Mouse (Mus musculus) right cerebral cortex, postnatal 10 days (tissue): Measurements from ENCODE around the gene Gsc.
A peak's percentile ranks its signal among the peaks of the same experiment; 100 is the strongest.

Experiments used
- DNase-seq, 2 experiments: peaks; one replicate each; pipeline ENCODE4 v3.0.0; 2021; ENCODE audit warnings: low spot score in 2 of 2

Gsc gene

DNA sequence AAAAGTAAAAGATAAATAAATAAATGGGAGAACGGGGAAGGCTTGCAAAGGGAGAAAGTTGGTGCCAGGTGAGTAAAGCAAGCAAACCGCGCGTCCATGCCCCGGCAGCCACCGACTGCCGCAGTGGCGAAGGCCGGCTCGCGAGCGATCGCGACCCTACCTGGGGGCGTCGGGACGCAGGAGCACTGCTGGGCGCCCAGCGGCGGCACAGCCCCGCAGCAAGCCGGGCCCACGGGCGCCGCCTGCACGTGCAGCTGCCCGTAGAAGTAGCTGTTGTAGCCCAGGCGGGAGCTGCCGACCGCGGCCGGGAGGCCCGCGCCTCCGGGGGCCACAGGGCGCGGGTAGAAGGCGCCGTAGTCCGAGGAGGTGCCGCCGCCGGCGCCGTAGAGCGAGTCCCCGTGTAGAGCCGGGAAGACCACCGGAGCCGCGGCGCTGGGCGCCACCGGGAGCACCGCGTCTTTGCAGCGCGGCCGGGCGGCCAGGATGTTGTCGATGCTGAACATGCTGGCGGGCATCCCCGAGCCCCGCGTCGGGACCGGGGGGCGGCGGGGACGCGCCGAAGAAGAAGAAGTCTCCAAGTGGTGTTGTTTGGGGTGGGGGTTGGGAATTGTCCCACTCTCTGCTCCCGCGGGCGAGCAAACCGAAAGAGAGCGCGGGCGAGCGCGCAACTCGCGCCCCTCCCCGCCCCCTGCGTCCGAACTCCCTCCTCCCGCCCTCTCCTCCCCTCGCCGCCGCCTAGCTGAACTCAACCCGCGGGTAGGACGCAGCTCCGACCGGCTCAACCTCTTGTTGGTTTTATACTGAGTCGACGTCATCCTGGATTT is at the start of gene Gsc:
Gene Gsc, minus strand, starts transcription at position 730 of the 824 bp plus-strand sequence.
- peak in 1 of 2 experiments; percentile 23 for DNase-seq

DNA sequence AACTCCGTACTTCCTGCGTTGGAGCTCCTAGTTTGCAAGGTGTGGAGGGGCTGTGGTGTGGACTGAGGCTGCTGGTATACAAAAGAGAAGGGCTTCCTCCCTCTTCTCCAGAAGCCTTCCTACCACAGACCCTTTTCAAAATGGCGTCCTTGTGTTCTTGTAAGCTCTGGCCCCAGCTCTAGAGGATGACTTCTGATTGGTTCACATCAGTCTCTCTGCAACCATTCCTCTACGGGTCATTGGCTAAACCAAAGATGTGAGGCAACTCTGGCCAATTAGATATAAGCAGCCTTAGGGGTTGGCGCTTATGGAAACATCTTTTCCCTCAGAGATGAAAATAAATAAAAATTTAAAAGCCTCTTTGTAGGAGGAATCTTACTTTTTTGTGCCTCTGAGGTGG is 46.6 kb upstream of the Gsc start:
- no peak for DNase-seq

DNA sequence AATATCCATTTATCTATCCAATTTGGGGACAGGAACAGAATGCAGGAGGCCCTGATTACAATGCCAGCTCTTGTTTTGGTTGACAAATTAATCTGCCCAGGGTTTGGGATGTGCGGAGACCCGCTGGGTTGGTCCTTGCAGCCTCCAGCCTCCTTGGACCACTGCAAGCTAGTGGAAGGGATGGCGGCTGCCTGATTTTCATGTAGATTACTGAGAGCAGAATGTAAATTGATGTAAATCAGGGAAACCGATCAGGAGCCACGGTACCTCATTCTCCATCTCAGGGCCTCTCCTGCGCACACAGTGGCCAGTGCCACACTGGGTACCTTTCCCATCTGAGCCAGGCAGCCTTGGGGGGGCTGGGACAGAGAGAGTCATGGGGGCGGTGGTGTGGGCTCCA is 34.8 kb upstream of the Gsc start:
- no peak for DNase-seq

DNA sequence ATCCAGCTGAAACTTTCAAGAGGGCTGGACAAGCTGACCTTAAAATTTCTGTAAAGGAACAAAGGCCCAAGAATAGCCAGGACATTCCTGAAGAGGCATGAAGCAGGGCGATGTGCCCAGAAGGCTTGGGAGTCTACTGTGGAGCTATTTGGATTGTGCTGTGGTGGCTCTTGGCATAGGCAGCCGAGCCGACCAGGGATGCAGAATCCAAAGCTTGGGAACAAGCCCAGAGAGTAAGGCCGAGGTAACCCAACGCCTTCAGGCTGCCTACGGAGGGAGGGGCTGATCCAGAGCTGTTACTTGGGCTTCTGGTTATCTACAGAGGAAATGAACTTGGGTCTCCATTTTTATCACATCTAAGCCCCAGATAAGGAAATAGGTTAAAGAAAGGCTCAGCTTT is 18.9 kb upstream of the Gsc start:
- peak; percentile 50 to 67 for DNase-seq

DNA sequence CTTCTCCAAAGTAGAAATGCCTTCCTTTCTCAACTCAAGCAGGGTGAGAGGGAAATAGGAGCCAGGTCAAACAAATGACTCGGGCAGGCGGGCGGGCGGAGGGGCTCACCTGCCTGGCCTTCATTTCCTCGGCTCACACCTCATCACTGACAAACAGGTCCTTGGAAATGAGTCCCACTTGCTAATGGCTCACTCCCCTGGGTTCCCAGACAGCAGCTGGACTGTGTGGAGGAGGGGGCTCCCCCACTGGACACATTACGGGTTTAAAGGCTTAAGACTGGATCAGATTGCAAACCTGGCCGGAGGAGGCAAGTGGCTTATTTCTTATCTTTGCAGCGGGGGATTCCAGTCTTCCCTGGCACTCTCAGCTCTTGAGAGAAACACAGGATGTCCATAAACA is 13.1 kb upstream of the Gsc start:
- DNase-seq, result no peak

DNA sequence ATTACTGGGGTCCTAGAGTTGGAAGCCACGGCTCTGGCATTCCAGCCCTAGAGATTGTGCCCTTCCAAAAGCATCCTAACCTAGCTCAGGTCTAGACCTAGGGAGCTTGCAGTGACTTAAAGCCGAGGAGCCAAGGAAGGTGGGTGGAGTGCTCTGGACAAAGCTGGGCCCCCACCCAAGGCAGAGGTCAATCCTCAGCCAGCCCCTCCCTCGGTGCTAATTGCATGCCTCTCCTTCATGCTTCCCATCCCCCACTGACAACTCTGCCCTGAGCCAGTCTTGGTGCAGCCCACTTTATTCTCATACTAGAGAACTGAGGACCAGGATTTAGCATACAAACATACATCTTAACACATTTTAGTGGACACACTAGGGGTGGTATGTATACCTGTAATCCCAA is 12.0 kb upstream of the Gsc start:
- DNase-seq, result no peak

DNA sequence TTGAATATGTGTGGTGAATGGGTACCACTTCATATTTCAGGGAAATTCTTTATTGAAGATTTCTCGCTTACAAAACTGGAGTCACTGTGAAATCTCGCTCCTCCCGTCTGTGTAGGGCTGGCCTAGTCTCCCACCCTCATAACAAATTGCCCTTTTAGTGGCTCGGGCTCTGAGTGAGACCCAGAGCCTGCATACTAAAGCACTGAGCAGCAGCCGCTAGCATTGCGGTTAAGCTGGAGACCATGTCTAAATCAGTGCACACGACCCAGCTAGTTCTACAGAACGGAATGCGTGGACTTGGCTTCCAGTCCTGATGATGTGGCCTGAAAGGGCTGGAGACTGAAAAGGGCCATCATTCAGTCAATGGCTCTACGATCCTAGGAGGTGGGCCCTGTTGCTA is 7.9 kb upstream of the Gsc start:
- DNase-seq, result no peak

DNA sequence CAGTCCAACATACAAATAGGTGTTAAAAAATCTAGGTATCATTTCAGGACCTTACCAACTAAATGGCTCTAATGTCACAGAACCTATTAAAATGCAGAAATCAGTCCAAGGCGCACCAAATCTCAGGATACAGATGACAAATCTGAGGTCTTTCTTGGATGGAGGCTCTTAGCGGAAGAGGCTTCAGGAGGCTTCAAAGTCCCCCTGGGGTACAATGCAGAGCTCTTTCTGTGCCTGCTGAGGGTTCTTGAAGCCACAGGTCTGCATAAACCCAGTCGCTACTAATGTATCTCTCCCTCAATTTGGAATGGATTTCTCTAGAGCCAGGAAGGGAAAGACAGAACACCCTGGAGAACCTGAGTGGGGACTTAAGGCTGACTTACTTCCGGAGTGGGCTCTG is 5.1 kb upstream of the Gsc start:
- DNase-seq, result no peak

DNA sequence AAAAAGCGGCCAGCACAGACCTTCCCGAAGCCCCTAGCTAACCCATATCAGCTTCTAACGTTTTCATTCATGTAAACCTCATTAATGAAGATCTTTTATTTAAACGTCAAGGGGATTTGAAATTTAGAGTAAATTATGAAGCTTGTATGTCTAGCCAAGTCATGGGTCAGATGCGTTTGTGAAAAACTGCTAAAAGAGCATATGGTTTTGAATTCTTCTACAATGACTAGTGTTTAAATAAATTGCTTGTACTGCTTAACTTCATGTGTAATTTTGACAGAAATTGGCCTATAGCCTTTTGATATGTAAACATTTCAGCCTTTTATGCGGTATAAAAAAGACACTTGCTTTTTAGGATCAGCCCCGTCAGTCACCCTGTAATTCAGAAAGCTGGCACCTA is 4.4 kb upstream of the Gsc start:
- no peak for DNase-seq

DNA sequence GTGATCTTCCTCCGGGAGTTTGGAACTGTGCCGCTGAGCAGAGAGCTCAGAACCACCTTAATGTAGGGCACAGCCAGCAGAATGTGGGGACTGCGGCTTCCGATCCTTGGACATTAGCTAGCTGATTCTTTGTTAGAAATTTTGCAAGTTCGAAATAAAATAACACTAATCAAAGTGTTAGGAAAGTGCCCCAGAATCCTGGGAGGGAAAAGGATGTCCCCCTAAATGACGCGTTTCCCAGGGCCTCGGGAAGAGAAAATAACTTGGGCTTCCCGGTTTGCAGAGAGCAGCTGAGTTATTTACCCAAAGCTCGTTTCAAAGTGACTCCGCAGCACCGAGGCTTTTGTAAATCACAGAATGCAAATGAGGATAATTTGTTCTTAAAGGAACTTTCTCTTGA is 3.9 kb upstream of the Gsc start:
- DNase-seq, result no peak

DNA sequence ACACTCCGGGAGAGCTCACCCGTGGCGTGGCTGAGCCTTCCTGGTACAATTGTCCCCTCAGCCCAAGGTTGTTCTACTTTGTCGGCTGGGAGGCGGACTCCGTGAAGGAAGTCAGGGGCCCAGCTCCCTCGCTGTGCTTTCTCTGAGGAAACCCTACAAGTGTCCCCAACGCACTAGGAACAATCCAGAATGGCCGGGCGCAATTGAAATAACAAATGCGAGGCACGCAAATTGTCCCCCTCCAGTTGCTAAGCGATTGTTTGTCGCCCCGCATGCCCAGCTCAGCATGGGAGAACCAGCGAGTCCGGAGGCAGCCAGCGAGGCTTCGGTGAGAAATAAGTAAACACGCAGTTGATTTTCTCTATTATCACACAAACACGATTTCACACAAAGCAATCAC is 2.8 kb upstream of the Gsc start:
- DNase-seq, result no peak

DNA sequence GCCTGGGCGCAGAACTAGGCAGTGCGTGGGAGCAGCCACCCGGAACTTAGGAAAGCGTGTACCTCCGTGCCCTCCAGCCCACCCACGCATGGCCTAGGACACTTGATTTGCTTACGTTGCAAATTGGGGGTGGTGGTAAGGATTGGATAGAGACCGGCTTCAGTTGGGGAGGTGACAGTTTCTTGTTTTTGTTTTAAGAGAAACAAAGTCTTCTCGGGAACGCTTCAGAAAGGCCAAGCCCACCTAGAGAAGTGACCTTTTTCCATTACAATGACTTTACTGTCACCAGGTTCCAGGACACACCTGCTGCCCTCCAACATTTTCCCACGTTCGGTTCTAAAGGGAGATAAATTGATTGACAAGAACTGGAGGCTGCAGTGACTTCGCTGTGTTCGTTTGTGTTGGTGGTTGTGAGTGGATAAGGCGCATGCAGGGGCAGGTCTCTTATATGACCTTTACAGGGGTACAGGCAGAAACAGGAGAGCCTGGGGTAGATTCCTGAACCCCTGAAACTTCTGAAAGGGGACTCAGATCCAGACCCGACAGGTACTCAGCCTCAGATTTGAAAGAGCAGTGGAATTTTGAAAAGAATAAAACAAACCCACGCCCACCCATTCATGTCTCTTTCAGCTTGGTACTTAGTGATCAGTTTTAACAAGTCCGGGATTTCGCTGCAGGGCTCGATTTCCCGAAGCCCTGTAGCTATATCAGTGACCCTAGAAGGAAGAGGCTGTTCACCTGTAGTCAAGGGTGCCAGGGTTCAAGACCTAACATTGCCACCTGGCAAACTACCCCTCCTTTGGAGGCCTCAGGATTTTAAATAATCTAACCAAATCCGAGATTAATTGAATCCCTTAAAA is 2.0 kb upstream of the Gsc start:
- DNase-seq, result no peak

DNA sequence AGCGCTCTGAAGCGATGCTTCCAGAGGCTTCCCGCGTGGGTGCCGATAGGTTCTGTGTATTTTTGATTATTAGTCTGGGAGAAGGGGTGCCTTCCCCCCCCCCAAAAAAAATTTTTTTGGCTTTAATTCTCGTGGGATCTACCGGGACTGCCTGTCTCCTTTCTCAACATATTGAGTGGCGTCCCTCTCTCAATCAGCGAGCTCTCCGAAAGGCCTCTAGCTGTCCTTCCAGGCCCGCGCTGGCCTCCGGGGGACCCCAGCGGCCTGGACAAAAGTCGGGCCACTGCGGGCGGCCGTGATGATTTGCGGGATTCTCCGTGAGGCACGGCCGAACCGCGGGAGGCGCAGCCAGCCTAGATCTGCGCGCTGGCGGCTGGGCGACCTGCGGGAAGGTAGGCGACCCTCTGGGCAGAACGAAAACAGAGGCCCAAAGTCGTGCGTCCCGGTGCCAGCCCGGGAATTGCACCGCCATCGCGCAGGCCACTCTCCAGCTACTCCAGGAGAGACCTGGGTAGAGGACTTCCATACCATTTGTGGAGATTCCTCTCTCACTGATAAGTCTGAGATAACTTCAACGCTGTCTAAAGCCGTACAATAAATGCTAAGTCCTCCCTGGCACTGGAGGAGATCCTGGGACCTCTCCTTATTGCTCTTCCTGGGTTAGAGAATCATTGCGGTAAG is 1.2 kb upstream of the Gsc start:
- no peak for DNase-seq

DNA sequence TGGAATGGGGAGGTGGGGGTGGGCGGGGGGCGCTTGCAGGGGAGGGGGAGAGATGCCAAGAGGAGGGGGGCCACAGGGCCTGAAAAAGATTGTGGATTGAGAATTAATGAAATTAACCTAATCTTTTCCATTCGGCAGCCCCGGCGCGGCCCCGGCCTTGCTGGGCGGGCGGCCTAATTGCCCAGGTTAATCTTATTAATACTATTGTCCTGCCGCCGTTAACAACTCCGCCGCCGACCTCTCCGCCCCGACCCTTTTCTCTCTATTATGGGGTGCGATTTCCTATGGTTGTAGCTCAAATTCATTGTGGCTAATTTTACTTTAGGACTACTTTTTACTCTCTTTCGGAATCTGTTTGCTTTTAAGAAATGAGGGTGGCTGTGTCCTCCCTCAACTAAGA is 362 bp upstream of the Gsc start:
- DNase-seq, result no peak

DNA sequence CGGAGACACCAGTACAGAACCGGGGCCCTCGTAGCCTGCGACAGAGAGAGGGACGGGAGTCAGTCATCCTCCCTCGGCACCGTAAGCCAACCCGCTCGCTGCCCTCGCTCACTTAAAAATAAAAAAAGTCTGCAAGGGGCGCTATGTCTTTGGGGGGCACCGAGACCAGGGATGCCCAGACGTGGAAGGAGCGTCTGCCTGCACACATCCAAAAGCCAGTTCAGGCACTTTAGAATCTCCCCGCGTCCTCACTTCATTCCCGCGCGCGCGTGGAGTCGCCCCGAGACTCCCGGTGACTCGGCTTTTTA is 958 bp downstream of the Gsc start:
- no peak for DNase-seq

DNA sequence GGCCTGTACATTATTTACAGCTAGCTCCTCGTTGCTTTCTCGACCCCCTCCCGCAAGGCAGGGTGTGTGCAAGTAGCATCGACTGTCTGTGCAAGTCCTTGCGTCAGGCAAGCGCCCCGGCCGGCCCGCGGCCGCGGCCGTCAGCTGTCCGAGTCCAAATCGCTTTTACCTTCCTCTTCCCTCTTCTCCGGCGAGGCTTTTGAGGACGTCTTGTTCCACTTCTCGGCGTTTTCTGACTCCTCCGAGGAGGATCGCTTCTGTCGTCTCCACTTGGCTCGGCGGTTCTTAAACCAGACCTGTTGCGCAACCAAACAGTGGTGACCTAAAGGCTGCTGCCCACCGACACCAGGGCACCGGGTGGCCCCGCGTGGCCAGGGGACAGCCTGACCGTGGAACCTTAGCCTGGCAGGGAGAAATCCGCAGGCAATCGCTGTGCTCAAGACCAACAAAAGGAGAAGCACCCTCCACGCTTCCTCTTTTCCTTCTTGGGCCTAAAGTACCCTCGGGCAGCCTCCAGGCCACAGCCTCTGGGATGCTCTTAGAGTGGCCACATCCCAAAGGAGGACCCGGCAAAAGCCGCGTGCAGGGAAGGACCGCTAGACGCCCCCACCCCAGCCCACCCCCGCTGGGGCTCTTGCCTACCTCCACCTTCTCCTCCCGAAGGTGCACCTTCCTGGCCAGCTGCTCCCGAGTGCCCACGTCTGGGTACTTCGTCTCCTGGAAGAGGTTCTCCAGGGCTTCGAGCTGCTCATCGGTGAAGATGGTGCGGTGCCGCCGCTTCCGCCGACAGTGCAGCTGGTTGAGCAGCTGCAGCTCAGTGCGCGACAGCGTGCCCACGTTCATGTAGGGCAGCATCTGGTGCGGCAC is 1.5 kb downstream of the Gsc start:
- DNase-seq, result peak in 1 of 2 experiments; percentile 32

DNA sequence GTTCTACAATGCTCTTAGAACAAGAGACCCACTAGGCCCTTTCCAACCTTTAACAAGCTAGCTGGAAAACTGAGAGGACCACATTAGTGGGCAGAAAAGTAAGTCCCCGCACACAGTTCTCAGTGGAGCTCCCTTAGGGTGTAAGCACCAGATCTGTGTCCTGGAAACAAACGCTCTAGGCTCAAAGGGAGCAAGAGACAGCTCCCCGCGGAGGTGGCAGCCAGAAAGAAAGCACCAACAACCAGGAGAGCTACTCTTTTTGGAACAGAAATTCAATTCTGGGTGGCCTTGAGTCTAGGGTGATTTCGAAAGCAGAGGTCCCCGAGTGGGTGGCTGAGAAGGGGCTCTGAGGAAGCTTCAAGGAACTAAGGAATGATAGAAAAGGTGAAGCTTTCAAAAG is 2.5 kb downstream of the Gsc start:
- DNase-seq, result no peak

DNA sequence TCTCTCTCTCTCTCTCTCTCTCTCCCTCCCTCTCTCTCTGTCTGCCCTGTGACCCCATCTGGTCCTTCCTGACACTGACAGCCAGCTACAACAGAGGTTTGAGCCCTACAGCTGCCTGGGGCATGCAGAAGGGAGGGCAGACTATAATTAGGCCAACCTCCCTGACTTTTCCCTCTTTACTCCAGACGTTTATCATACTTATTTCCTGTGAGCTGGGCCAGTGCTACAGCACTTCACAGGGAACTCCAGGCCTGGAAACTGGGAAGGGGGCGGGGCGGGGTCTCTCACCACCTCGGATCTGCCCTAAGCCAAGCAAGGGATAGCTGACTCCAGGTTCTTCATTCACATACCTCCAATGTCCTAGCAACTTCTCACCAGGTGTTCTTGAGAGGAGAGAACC is 4.3 kb downstream of the Gsc start:
- DNase-seq, result no peak

DNA sequence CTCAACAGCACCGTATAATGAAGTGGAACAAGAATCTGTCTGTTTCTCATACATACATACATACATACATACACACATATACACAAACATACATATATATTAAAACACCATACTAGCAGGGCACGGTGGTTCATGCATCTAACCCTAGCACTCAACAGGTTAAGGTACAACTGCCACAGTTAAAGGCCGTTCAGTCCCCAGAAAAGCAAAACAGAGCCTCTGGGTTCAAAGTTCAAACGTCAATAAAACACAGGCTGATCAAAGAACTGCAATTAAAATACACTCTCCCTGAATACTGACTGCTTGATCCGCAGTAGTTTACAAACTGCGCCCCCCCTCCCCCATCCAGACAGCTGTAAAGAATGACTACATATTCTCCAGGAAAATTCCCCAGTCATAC is 5.8 kb downstream of the Gsc start:
- DNase-seq, result no peak

DNA sequence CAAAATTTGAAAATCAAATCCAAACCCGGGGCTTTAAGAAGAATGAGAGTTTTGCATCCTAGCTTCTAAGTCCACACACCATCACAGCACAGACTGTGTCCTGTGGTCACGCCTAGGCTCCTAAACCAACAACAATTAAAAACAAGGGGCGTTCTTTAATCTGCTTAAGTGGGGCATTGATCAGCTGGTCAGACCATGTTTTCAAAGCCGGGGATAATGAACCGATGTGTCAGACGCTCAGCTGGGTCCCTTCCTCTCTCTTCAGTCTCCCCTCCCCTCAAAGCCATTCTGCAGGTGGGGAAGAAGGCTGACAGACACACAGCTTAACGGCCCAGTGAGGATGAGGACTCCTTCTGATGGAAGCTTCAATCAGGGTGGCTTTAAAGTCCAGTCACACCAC is 6.2 kb downstream of the Gsc start:
- no peak for DNase-seq

DNA sequence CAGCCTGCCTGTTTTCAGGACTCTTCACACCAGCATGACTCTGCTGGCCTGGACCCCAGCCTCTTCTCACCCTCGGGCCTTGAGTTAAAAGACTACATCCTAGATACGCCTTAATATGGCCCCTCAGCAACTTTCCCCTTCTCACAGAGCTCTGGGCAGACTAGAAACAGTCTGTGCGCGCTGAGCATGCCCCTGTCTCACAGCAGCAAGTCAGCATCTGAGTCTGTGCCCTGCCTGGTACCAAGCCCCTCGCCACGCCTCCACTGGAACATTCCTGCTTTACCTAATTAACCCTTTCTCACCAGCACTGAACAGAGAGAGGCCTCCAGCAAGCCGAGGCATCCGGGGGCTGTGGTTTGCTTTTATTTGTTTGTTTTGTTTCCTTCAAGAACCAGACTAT is 11.8 kb downstream of the Gsc start:
- DNase-seq, result no peak

DNA sequence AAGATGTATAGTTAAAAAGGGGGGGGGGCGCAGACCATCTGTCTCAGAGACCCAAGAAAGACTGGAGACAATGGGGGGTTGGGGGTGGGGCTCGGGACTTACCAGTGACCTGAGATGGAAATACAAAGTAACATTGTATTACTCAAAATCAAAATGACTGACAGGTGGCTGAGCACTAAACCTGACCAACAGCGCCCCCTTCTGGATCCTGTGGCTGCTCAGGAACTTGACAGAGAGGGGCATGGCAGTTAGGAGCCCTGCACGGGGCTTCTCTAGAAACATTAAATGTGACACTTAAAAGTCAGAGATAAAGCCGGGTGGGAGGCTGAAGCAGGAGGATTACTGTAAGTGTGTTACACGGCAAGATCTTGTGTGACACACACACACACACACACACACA is 13.8 kb downstream of the Gsc start:
- DNase-seq, result no peak
